Mouse (Mus musculus) liver, embryonic 14.5 days (tissue): Measurements from ENCODE around the gene Fhl2.

Experiments
- CTCF ChIP-seq: IDR thresholded peaks from 2 replicates; pipeline ENCODE4 v1.5.1; 2016; ENCODE audit warnings: antibody characterized with exemption, low read depth, control low read depth
- EP300 ChIP-seq: IDR thresholded peaks from 2 replicates; pipeline ENCODE4 v1.6.1; 2016; ENCODE audit warnings: antibody characterized with exemption, low read depth

DNA sequence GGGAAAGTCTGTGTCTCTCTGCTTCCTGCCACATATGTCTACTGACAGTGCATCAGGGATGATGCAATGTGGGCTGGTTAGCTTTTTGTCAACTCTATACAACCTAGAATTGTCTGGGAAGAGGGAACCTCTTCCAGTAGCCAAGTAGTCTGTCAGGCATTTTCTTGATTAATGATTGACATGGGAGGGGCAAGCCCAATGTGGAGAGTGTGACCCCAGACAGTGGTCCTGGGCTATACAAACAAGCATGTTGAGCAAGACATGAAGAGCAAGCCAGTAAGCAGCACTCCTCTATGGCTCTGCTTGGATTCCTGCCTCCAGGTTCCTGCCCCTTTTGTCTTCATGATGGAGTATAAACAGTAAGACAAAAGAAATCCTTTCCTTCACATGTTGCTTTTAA is 69.6 kb downstream of the Fhl2 start:
- TF ChIP-seq EP300 = no peak
- TF ChIP-seq CTCF = no peak
